Mouse (Mus musculus) brain, embryonic 14.5 days (tissue): ENCODE results near the gene Apoc2. TPM values are rescaled to one million over a fixed set of nuclear protein-coding genes. Genes with fewer than 3 reads are reported as not detected.

Experiments used
- DNase-seq: peaks from one replicate; pipeline ENCODE4 v3.0.0-alpha.2; 2011; ENCODE audit warnings: low read depth
- CTCF ChIP-seq: fragments of 200-500 bp; IDR thresholded peaks from 2 replicates; pipeline ENCODE4 v1.5.1; 2012; ENCODE audit warnings: inconsistent platforms, mild to moderate bottlenecking, moderate library complexity, borderline replicate concordance; ENCODE audit not compliant: insufficient read depth, insufficient read length; ENCODE audit errors: extremely low read depth
- POLR2A ChIP-seq: fragments of 200-500 bp; IDR thresholded peaks from 2 replicates; pipeline ENCODE4 v1.6.1; 2012; ENCODE audit warnings: mild to moderate bottlenecking, inconsistent platforms, borderline replicate concordance; ENCODE audit not compliant: poor library complexity, insufficient read depth, insufficient read length, severe bottlenecking; ENCODE audit errors: extremely low read depth
- polyA plus RNA-seq: library from polyadenylated mRNA; depleted of rRNA; stranded (reverse); fragments of >200 nt; gene quantifications from 2 replicates; pipeline ENCODE4 v1.2.3, GENCODE M21; 2012; rRNA removed

The Apoc2 gene
- polyA plus RNA-seq, 1 experiment = 0.30 TPM

GRCm38 (mm10) chr7:19633197-19633596 lies 44.5 kb downstream of the Apoc2 start:
- TF ChIP-seq CTCF = no peak
- TF ChIP-seq POLR2A = no peak

GRCm38 (mm10) chr7:19632720-19633119 lies 45.0 kb downstream of the Apoc2 start:
- TF ChIP-seq CTCF (no peak), POLR2A (no peak)
- DNase-seq = no peak

More at GRCm38 (mm10) chr7:19633197-19633596, 44.5 kb downstream of the Apoc2 start:
- no peak for DNase-seq

GRCm38 (mm10) chr7:19632275-19632674 lies 45.5 kb downstream of the Apoc2 start:
- TF ChIP-seq CTCF (no peak), POLR2A (no peak)
- no peak for DNase-seq

- DNase-seq = peak; percentile 91
- TF ChIP-seq POLR2A (no peak), CTCF (no peak)
Measured at GRCm38 (mm10) chr7:19629361-19629734, 48.4 kb downstream of the Apoc2 start, which contains the start of gene Relb. Relb (minus strand) TSS chr7:19629438.

DNA sequence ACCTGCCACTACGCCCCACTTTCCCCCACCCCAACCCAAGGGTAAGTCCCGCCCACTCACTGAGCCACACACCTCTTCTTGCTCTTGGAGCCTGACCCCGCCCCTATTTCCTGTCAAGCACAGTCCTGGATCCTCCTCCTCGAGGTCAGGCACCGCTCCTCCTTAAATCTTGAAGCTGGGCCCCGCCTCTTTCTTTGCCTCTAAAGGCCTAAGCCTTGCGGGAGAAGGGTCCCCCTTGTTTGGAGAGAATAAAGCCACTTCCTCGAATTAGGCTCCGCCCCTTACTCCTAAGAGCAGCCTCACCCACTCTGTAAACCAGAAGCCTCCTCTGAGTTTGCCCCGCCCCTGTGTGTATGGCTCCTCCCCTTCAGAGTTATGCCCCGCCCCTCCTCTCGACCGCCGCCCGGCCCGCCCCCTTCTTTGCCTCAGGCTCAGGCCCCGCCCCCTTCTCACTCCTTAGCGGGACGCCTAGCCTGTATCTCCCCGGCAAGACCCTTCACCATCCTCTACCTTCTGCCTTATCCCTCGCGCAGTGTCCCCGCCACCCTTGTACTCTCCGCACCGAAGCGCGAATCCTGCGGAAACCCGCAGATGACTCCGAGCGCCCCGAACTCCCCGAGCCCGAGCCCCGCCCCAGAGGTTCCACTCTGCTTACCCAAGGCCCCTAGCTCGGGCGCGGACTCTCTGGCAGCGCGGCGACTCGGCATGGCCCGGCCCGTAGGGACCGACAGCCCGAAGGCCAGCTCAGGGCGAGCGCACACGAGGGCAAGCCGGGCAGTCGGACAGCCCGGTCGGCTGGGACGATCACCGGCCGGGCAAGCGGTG lies 49.0 kb downstream of the Apoc2 start:
- peak; percentile 89 for DNase-seq
- no peak for TF ChIP-seq CTCF
- no peak for TF ChIP-seq POLR2A

DNA sequence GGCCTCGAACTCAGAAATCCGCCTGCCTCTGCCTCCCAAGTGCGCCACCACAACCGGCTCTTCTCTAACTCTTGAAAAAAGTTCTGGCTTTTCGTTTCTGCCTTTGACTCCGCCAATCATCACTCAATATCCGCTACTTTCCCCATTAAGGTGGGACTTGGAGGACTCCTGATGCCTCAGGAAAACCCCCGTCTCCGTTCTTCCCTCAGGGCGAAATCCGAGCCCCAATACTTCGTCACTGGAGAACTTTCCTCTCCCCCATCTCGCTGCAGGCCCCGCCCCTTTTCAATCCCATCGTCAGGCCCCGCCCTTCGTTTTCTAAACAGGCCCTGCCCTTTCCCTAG lies 49.6 kb downstream of the Apoc2 start:
- DNase-seq = no peak
- no peak for TF ChIP-seq CTCF
- TF ChIP-seq POLR2A = no peak

DNA sequence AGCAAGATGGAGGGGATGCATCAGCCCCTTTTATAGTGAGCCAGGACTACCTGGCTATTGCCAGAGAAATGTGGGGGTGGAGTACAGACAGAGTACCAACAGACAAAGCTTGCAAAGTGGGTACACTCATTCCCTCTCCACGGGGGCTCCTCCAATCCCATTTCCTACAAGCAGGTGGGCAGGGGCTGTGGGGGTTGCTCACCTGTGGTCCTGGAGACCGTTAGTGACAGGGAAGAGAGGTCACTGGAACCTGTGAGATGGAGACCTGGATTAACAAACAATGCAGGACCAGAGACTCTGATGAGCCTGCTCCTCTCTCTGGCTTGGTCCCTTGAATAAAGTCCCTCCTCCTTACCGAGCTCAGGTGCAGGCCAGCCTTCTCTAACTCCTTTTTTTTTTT lies 50.0 kb downstream of the Apoc2 start:
- TF ChIP-seq POLR2A (no peak), CTCF (no peak)
- DNase-seq = no peak

DNA sequence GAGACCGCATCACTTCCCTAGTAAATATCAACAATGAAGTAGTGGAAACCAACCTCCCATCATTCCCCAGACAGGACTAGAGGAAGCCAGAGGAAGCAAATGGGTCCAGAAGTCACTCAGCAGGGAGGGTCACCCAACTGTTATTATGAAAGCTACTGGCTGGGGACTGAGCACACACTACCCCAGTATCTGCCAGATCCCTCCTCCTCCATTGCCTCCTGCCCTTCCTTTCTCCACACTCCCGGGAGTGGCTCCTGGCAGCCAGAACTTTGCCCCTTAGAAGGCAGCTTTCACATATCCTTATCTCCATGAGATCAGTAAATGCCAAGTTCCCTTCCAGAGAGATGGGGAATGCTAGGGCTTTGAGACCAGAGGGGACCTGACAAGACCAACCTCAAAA lies 54.3 kb downstream of the Apoc2 start:
- no peak for DNase-seq
- TF ChIP-seq POLR2A (no peak), CTCF (no peak)

DNA sequence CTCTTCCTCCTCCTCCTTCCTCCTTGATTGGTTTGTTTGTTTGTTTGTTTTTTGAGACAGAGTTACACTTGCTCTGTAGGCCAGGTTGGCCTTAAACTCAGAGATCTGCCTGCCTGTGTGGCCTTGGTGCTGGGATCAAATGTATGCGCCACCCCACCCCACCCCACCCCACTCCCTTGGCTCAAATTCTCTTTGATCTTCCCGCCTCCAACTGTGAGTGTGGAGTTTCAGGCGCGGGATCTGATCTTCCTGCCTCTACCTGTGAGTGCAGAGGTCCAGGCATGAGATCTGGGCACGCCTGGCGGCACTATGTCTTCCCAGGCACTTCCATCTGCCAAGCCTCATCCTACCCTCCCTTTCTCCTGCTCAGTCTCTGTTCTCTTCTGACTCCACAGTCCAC lies 55.5 kb downstream of the Apoc2 start:
- DNase-seq = no peak
- TF ChIP-seq POLR2A (no peak), CTCF (no peak)

Other genes with a start within 250 kb of the Apoc2 start
- gene Mark4, start 219.1 kb downstream of the Apoc2 start, polyA plus RNA-seq = 50.7 and 67.0 TPM in 2 replicates
- gene Exoc3l2, start 214.6 kb downstream of the Apoc2 start, polyA plus RNA-seq = 0.91 and 1.0 TPM in 2 replicates
- gene Bloc1s3, start 169.6 kb downstream of the Apoc2 start, polyA plus RNA-seq = 11.2 and 14.6 TPM in 2 replicates
- gene Trappc6a, start 169.5 kb downstream of the Apoc2 start, polyA plus RNA-seq = 29.0 and 38.3 TPM in 2 replicates
- gene Nkpd1, start 160.1 kb downstream of the Apoc2 start, polyA plus RNA-seq = 0.51 and 0.68 TPM in 2 replicates
- gene Ppp1r37, start 114.9 kb downstream of the Apoc2 start, polyA plus RNA-seq = 116 and 136 TPM in 2 replicates
- 1.4 and 1.6 TPM in 2 replicates for gene Zfp296, start 100.7 kb downstream of the Apoc2 start, polyA plus RNA-seq
- gene Gemin7, start 100.3 kb downstream of the Apoc2 start, polyA plus RNA-seq = 67.3 and 72.9 TPM in 2 replicates
- gene Clasrp, start 73.5 kb downstream of the Apoc2 start, polyA plus RNA-seq = 154 and 197 TPM in 2 replicates
- 4.8 and 5.3 TPM in 2 replicates for gene Relb, start 48.5 kb downstream of the Apoc2 start, polyA plus RNA-seq
- gene Clptm1, start 12.9 kb downstream of the Apoc2 start, polyA plus RNA-seq = 89.4 and 114 TPM in 2 replicates
- gene Gm44805, start 3.5 kb upstream of the Apoc2 start, polyA plus RNA-seq = not detected in 2 replicates
- not detected in 2 replicates for gene Apoc4, start 3.5 kb upstream of the Apoc2 start, polyA plus RNA-seq
- gene Apoc1, start 14.7 kb upstream of the Apoc2 start, polyA plus RNA-seq = 0.81 and 2.0 TPM in 2 replicates
- gene Apoe, start 21.2 kb upstream of the Apoc2 start, polyA plus RNA-seq = 235 and 295 TPM in 2 replicates
- 111 and 131 TPM in 2 replicates for gene Tomm40, start 37.5 kb upstream of the Apoc2 start, polyA plus RNA-seq
- 39.7 and 45.2 TPM in 2 replicates for gene Nectin2, start 72.5 kb upstream of the Apoc2 start, polyA plus RNA-seq
- gene Bcam, start 93.1 kb upstream of the Apoc2 start, polyA plus RNA-seq = 13.8 and 19.5 TPM in 2 replicates
- gene Cblc, start 118.9 kb upstream of the Apoc2 start, polyA plus RNA-seq = 0.33 and 0.58 TPM in 2 replicates
- gene Bcl3, start 144.8 kb upstream of the Apoc2 start, polyA plus RNA-seq = 0.47 and 0.92 TPM in 2 replicates
- gene Gm19345, start 174.1 kb upstream of the Apoc2 start, polyA plus RNA-seq = 17.1 and 18.8 TPM in 2 replicates
- gene Ceacam16, start 183.4 kb upstream of the Apoc2 start, polyA plus RNA-seq = not detected in 2 replicates
- 0.03 and 0.15 TPM in 2 replicates for gene Ceacam19, start 210.0 kb upstream of the Apoc2 start, polyA plus RNA-seq
- gene Pvr, start 243.2 kb upstream of the Apoc2 start, polyA plus RNA-seq = 8.1 and 11.9 TPM in 2 replicates